Comparison of ENCODE assay signal across 8 mouse cellular contexts in the genomic region with DNA sequence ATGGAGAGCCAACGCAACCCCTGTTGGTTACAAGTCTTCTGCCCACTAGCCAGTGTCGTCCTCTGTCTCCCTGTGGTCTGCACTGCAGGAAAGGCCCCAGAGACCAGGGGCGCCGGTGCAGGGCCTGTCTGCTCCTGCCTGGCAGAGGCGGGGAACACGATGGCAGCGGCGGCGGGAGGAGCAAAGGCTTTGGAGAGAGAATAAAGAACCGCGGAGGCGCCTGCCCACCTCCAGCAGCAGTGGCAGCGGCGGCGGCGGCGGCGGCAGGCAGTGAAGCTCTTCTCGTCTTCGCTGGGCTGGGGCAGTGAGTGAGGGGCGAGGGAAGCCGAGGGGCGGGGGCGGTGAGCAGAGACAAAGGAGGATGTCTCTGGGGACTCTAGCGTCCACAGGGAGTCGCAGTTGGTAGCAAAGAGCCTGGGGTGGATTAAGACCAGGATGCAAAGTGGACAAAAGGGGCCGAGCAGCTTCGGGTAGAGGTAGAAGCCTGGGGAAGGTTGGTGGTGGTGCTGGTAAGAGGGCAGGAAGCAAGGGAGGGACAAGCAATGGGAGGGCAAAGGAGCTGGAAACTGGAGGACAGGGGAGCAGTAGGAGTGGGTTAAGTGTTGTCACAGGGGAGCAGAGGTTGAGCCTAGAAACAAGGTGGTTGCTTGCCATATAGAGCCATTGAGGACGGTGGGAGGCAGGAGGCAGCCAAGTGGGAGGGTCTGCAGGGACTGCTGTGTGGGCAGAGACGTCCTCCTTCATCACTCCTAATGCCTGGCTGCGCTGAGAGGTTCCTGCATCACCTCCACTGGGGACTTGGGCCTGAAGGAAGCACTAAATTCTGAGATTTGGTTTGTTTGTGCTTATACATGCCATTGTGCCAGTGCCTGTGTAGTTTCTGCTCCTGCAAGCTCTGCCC. TPM values are rescaled to one million over a fixed set of nuclear protein-coding genes. Genes with fewer than 3 reads are reported as not detected.
DNase-seq lines count a peak whose midpoint lies in the region; ATAC-seq lines count a peak whose summit lies in the region.

No protein-coding gene starts in this region.

- no peaks in the 10 kb centered on the region for H3K9me3 ChIP-seq in intestine, embryonic 15.5 days

- peaks cover 39% of the 10 kb centered on the region for H3K4me1 ChIP-seq in intestine, embryonic 15.5 days (replicated peaks)

- H3K27ac ChIP-seq in intestine, embryonic 15.5 days, result no peak overlapping the region

- peaks cover 15% of the 10 kb centered on the region for H3K36me3 ChIP-seq in intestine, embryonic 15.5 days

- no peaks in the 10 kb centered on the region for H3K27me3 ChIP-seq in intestine, embryonic 15.5 days (replicated peaks)

- 34% methylated on average over 31 of the region's 31 CpGs for WGBS in intestine, embryonic 15.5 days

- H3K9ac ChIP-seq in intestine, embryonic 15.5 days, result peak overlapping the region; percentile 30; the same call in 1 of the 2 replicates

- DNase-seq in cerebellum, adult 18-20 months, result peak; percentile 46 to 48
- no peak for DNase-seq in cerebellum, adult 9-10 months
- DNase-seq in ovary, postnatal 36 days (ENCODE audit: low spot score), result peak; percentile 23
- DNase-seq in ovary, postnatal 10 days (ENCODE audit: low spot score), result no peak
- DNase-seq in lung, postnatal 10 days, result peak; percentile 56
- DNase-seq in right cerebral cortex, postnatal 25 days, result peak; percentile 71
- no peak for DNase-seq in spleen, postnatal 36 days (ENCODE audit: low spot score in 2 of 2)

- peak overlapping the region; percentile 43 for H3K4me2 ChIP-seq in intestine, embryonic 15.5 days (replicated peaks)

- ATAC-seq in intestine, embryonic 15.5 days, result no peak

- H3K4me3 ChIP-seq in intestine, embryonic 15.5 days (replicated peaks), result peak overlapping the region; percentile 19

RNA-seq across cellular contexts. Expression of gene Agrn, which starts 11.1 kb away (rescaled TPM):
- polyA plus RNA-seq in intestine, embryonic 15.5 days (2015; fragmentation: Nextera tagmentation; extraction: Ambion mirVana), result 52.1 and 56.5 TPM in 2 replicates

RNA-seq across cellular contexts. Expression of gene Isg15, which starts 14.4 kb away (rescaled TPM):
- polyA plus RNA-seq in intestine, embryonic 15.5 days (2015; fragmentation: Nextera tagmentation; extraction: Ambion mirVana), result 1.8 and 2.0 TPM in 2 replicates

RNA-seq across cellular contexts. Expression of gene AW011738, which starts 16.9 kb away (rescaled TPM):
- polyA plus RNA-seq in intestine, embryonic 15.5 days (2015; fragmentation: Nextera tagmentation; extraction: Ambion mirVana), result 2.1 and 2.2 TPM in 2 replicates

RNA-seq across cellular contexts. Expression of gene Perm1, which starts 29.5 kb away (rescaled TPM):
- polyA plus RNA-seq in intestine, embryonic 15.5 days (2015; fragmentation: Nextera tagmentation; extraction: Ambion mirVana), result 0.40 and 0.51 TPM in 2 replicates

RNA-seq across cellular contexts. Expression of gene Plekhn1, which starts 48.5 kb away (rescaled TPM):
- 12.6 and 14.8 TPM in 2 replicates for polyA plus RNA-seq in intestine, embryonic 15.5 days (2015; fragmentation: Nextera tagmentation; extraction: Ambion mirVana)

Comparison
In these comparisons a context has a peak if more than half of its experiments do, and no peak if none do; other contexts are left out.
1. DNase-seq: peak in cerebellum, adult 18-20 months (2 of 2), ovary, postnatal 36 days (single experiment), lung, postnatal 10 days (single experiment) and right cerebral cortex, postnatal 25 days (single experiment); none in cerebellum, adult 9-10 months (single experiment), ovary, postnatal 10 days (single experiment) and spleen, postnatal 36 days (0 of 2).